Mouse (Mus musculus) erythroblast, embryonic 14.5 days (primary cell): ENCODE results near the gene Tmem201.

Experiments used
- GATA1 ChIP-seq: IDR thresholded peaks from 2 replicates; pipeline ENCODE4 v1.6.1; 2012; ENCODE audit warnings: low read length, inconsistent platforms, mixed read lengths
- TAL1 ChIP-seq: IDR thresholded peaks from 3 replicates; pipeline ENCODE4 v1.6.1; 2012; ENCODE audit warnings: low read length, inconsistent platforms, mixed read lengths

DNA sequence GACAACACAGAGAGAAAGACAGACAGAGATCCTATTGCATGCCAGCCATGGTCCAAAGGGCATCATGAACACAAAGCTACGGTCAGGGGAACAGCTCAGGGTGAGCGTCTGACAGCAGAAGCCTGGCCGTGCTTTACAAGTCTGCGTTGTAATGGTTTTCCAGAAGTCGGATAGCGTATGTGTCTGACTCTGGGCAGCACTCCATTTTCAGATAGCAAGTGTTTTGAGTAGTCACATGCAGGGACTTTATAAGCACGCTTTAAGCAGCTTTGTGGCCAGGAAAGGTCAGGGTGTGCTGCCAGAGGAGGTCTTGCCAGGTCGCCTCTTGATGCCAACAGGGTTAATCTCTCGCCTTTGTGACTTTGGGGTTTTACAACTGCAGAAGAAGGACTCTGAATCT is 46.5 kb upstream of the Tmem201 start:
- TF ChIP-seq GATA1 (no peak), TAL1 (no peak)
